Mouse (Mus musculus) left cerebral cortex, postnatal 25 days (tissue): ENCODE measurements at regions not wholly inside any gene's neighbourhood (a gene's known extent, or its start where the extent isn't known, plus 50 kb on each side); places are given as distances from the start of the nearest gene placed in this dataset.
"Not testable (repeated sequence)": the region's sequence is repeated elsewhere in the genome, so short reads cannot be mapped to it uniquely, and the experiment has no call there.

Source experiments
- DNase-seq, 2 experiments: peaks; one replicate each; pipeline ENCODE4 v3.0.0; 2022; ENCODE audit warnings: low spot score in 2 of 2, mixed read lengths in 1 of 2
- intact Hi-C: fragments of 180-260 bp; cut with DNase I; formaldehyde crosslinking; loops from one replicate; pipeline ENCODE4 v1.15.1; 2025

GRCm38 (mm10) chr13:85035903-85036302 lies 153.3 kb upstream of the Ccnh start:
- intact Hi-C loops: no loop called here
- no peak for DNase-seq

GRCm38 (mm10) chr13:85036830-85037229 lies 152.4 kb upstream of the Ccnh start:
- DNase-seq: no peak
- intact Hi-C loops: no loop called here

- DNase-seq: peak; percentile 27 to 90
- intact Hi-C loops: no loop called here
Observed at GRCm38 (mm10) chr13:85066585-85067550, 122.3 kb upstream of the Ccnh start.

- DNase-seq: peak in 1 of 2 experiments; percentile 3
- intact Hi-C loops: no loop called here
Observed at GRCm38 (mm10) chr13:85067551-85068283, 121.5 kb upstream of the Ccnh start.

GRCm38 (mm10) chr13:85068403-85068802 lies 120.8 kb upstream of the Ccnh start:
- intact Hi-C loops: no loop called here
- peak in 1 of 2 experiments; percentile 3 for DNase-seq

- intact Hi-C loops: no loop called here
- peak in 1 of 2 experiments; percentile 45 for DNase-seq
Observed at GRCm38 (mm10) chr13:85083335-85083734, 105.9 kb upstream of the Ccnh start.

GRCm38 (mm10) chr13:85083742-85084141 lies 105.5 kb upstream of the Ccnh start:
- no peak for DNase-seq
- intact Hi-C loops: no loop called here

GRCm38 (mm10) chr13:85096174-85096573 lies 93.0 kb upstream of the Ccnh start:
- intact Hi-C loops: no loop called here
- DNase-seq: no peak

- DNase-seq: no peak
Observed at GRCm38 (mm10) chr13:85123309-85123708, 65.9 kb upstream of the Ccnh start.

GRCm38 (mm10) chr13:85126573-85127547 lies 62.3 kb upstream of the Ccnh start:
- intact Hi-C loops, DNase-seq: not testable (repeated sequence)

More at GRCm38 (mm10) chr13:85123309-85123708, 65.9 kb upstream of the Ccnh start:
- intact Hi-C loops: no loop called here

- no peak for DNase-seq
- intact Hi-C loops: no loop called here
Observed at GRCm38 (mm10) chr13:85127548-85127925, 61.7 kb upstream of the Ccnh start.
